Mouse (Mus musculus) embryo, embryonic 9.5 days (tissue): ENCODE data around the gene Dnah7c.
"Not testable (repeated sequence)": the region's sequence is repeated elsewhere in the genome, so short reads cannot be mapped to it uniquely, and the experiment has no call there.

Source experiments
- DNase-seq: peaks from one replicate; pipeline ENCODE4 v3.0.0-alpha.2; 2017; ENCODE audit errors: extremely low spot score

The Dnah7c gene

DNA sequence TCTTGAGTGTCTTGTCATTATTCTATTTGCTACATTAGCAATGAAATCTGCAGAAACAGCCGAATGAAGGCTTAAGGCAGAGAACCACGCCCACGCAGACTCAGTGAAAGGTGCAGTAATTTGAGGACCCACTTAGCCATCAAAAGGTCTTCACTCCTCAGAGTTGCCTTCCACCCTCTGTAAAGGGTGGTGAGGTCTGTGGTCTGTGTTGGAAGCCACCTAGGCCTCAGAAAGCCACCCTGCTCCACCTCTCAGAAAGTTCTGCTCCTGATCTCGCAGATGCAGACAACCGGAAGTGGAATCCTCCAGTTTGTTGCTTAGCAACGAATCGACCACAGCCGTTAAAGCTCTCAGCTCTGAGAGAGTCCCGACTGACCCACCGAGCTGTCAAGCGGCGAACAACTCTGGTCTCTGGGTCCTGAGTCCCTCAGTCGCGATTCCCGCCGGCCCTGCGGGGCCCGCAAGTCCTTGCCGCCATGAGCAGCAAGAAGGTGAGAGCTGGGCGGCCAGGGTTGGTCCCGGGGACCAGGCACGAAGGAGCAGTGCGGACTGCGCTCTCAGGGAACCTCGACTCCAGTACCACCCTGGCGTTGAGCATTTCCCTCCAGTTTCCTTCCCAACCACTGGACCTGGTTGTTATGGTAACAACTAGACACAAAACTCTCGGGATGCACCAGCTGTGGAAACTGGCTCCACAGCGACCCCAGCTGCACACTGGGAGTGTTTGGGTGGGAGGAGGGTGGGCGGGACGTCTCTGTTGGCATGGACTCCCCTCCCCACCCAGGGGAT, at the start of gene Dnah7c:
Gene Dnah7c, plus strand, starts transcription at position 456 of the 789 bp plus-strand sequence.
- peak; percentile 58 for DNase-seq

DNA sequence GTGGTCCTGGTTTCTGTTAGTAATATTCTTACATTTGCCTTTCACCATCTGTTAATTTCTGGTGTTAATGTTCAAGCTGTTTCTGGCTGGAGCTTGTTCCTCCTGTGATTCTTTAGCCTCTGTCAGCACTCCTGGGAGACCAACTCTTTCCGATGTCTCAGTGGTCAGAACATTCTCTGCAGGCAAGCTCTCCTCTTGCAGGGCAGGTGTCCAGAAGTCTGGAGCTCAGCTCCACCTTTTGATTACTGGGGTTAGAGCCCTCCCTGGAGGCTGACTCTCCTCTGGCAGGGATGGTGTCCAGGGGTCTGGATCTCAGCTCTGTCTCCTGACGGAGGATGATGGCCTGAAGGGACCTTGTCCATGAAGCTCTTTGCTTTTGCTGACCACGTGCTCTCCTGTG, 44.8 kb upstream of the Dnah7c start:
- not testable (repeated sequence) for DNase-seq

DNA sequence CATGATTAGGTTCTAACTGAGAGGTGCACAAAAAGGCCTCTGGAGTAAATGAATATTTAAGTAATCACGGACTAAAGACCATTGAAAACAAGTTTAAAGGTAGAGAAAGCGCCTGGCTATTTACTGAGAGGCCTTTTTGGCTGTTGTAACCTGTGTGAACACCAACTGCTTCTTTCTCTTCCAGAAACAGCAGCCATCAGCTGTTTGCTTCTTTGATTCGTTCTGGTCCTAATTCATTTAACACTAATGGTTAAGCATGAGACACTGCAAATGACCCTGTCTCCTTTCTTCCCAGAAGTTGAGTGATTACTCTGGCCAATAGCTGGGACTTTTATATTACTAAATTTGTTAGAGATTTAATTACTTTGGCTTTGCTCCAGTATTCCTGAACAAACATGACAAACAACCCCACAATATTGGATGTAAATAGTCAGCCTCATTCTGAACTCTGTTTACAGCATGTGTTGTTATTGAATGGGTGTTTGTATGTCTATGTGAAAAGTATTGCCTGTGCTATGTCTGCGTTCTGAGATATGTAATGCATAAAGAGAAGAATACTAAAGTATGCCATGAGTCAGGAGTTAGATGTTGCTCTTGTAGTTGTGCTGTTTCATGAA, 30.6 kb upstream of the Dnah7c start:
- DNase-seq, result not testable (repeated sequence)

DNA sequence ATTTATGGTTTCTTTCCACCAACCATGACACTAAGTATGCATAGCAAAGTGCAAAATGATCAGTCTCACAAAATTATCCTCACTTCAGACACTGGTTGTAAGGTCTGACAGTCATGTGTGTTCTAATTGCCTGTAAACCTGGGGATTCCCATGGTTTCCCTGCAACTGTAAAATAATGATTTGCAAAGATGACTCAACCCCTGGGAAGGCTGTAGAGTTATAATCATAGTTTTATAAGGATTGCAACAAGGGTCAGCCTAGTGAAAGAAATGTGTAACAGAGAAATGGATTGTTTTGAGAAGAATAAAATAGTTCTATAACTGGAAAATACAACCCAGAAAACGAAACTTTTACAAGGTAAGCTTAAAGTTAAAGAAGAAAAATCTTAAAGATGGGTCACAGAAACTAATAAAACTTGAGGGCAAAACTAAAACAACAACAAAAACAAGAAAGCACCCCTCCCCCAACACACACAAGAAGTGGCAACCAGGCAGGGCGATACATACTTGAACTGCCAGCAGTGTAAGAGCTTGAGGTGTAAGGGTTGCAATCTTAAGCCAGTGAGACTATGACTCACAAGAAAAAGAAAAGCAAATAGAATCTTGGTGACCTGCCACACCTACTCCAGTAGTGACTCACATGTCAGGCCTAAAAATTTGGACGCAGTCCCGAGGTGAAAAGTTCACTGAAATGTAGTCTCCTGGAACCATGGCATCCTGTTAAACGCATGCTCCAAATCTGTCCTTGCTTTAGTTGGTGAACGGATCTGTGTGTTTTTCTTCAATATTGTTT, 16.9 kb upstream of the Dnah7c start:
- no peak for DNase-seq

DNA sequence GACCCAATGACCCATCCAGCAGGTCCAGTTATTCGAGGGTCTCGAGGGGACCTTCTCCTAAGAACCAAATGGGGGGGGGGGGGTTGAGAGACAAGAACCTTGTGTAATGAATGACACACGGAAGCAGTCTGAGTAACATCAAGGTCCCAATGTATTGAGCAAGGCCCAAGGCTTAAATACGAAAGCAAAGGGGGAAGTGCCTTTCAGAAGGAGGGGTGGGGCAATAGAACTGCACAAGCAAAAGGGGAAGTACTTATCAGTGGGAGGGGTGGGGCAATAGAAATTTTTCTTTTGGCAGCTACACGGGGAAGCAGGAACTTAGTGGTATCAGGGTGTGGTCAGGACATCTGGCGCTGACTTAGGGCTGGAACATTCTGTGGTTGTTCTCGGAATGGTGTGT, 10.6 kb upstream of the Dnah7c start:
- not testable (repeated sequence) for DNase-seq

DNA sequence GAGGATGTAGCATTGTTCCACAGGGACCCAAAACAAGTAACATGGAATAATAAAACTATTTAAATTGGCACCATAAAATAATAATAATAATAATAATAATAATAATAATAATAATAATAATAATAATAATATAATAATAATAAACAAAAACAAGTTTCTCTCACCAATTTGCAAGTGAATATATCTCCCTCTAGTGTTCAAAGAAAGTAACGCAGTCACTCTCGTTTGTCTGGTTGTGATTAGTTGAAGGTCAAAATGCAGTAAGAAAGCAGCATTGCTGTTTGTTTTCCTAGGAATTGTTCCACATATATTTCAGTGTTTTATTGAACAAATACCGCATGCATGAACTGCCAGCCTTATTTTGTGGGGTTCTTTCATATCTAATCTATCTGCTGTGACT, 8.4 kb upstream of the Dnah7c start:
- DNase-seq, result peak; percentile 38

DNA sequence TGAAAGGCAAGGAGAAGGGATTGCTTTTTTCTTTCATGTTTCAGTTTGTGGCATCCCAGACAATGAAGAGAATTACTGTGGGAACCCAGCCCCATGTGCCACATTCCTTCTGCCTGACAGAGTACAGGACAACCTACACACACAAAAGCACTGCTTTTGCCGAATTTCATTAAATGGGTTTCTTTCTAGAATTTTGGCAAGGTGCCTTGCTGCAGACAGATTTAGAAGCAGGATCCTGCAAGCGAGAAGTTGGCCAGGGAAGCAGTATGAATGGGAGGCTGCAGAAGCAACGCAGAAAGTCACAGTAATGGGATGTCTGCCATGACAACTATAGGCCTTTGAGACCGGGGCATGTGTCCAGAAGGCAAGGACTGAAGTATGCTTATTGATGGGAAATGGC, 6.4 kb upstream of the Dnah7c start:
- not testable (repeated sequence) for DNase-seq

DNA sequence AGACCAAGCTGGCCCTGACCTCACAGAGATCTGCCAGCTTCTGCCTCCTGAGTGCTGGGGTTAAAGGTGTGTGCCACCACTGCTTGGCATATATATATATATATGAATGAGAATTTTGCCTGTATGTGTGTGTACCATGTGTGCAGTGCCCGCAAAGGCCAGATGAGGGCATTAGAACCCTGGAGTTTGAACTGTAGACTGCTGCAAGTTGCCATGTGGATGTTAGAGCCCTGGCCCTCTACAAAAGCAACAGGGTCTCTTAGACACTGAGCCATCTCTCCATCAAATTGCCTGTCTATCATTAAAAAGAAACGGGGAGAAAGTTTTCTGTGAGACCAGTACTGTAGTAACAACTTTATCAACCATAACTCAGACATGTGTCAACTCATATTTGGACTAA, 3.0 kb downstream of the Dnah7c start:
- no peak for DNase-seq

DNA sequence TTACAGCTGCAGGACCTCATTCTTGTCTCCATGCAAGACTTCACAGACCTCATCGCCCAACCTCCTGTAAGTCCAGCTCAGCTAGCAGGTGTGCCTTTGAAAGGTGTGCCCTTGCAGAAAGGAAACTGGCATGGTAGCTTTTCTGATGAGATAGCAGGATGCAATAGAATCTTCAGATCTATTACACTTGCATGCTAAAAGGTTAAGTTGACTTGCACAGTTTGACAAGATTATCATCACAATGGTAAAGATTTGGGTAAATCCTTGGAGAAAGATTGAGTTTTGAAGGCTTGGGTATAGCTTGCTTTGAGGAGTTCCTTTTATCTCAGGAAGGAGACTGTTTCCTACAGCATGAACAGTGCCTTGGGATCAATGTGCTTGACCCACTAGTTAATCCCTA, 89.3 kb downstream of the Dnah7c start:
- not testable (repeated sequence) for DNase-seq

DNA sequence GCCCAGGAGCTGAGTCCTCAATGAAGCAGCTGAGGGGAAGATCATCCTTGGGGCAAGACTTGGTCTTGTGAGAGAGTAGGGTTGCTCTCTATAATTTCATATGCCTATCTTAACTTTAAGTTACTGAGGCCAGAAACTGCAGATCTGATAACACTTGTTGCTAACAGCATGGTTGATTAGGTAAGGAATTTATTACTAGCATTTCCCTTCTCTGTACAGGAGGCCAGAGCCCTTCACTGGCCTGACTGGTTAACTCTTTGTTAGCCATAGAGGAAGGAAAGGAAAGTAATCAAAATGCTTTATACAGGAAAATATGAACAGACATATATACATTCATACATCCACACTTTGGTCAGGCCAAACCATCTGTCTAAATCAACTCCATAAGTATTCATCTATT, 95.6 kb downstream of the Dnah7c start:
- no peak for DNase-seq

DNA sequence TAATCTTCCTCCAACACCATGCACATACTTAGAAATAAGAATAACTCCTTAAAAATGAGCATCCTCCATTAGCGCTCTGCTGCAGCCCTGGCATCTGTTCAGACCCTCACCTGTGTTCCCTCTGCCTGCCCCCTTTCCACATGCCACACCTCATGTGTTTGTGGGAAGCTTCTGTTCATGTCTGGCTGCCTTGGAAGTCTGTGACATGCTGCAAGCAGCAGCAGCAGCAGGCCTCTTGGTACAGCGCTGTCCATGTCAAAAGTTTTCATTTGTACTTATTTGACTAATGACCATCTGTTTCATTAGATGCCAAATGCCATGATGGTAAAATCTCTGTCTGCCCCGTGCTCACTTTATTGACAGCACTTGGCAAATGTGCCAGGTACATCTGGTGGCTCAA, 101.1 kb downstream of the Dnah7c start:
- DNase-seq, result not testable (repeated sequence)

DNA sequence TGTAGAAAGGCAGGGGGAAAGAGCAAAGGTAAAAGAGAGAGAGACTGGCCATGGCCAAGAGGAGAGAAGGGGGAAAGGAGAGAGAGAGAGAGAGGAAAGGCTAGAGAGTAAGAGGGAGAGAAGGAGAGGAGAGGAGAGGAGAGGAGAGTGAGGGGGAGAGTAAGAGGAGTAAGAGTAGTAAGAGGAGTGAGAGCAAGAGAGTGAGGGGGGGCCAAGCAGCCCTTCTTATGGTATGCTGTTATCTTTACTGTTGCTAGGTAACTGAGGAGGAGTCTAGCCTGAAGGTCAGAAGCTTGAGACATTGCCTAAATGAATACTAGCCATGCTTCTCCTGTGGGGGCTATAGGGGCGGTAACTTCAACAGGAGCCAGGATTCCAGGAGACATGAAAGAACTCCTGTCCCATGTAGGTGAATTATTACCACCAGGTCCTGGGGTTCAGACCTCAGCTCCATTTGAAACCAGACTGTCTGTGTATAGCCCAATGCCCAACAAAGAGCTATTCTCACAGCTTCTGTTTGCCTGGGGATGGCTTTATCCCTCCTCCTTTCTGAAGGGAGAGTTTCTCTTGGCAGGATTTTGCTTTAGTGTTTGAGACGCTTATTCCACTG, 119.5 kb downstream of the Dnah7c start:
- DNase-seq, result peak; percentile 8

DNA sequence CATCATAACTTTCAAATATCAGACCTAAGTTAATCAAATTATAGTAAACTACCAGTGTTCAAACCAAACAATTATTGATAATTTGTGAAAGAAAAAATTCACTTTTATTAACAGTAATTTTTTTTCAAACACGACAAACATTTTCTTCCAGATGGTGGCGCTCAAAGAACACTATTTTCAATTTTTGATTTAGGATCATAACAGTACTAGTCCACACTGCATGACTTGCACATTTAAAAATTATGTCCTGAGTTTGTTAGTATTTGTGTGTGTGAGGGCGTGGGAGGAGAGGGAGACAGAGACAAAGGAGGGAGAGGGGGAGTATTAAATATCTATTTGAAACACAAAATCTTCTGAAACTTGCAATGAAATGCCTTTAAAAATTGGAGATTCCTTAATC, 155.0 kb downstream of the Dnah7c start:
- no peak for DNase-seq

DNA sequence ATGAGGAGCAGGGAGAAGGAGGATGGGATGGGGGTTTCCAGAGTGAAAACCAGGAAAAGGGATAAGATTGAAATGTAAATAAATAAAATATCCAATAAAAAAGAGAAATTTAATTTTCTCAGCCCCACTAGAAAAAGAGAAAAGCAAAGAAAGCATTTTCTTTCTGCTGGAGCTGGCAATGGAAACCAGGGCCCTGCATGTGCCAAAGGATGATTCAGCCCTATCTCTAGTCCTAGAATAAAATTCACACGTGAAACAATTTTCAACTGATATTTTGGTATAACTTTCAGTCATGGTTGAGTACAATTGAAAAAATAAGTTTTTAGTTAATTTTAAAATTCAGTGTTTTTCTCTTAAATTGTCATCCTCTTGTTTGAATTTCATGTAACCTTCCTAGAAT, 168.4 kb downstream of the Dnah7c start:
- DNase-seq, result not testable (repeated sequence)

DNA sequence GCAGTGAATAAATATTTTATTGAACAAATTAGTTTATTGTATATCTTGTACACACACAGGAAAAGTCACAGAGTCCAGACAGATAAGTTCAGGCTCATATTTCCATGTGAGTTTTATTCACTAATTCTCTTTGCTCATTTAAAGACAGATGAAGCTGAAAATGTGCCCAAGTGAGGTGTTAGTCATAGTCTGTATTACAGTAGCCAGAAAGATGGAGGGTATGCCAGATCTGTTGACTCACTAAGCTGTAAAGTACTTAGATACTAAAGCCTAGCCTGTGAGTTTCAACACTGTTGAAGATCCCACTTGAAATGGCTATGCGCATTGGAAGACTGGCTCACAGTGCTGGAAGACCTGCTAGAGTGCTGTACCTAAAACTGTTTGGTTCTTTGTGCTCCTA, 171.0 kb downstream of the Dnah7c start:
- not testable (repeated sequence) for DNase-seq

DNA sequence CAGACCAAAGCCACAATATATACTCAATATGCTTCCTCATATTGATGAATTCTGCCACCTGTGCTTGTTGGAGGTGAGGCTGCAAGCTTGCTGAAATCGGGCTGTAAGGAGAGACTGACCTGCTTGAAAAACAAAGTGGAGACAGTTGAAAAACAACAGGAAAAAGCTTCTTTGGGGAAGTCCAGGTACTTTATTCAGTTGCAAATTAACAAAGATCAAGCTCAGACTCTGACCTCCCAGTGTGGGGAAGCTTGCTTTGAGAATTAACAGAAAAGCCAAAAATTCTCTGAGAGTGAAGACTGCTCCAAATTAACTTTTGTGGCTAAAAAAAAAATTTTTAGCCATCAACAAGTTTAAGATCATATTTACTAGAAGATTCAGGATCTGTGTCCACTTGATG, 194.9 kb downstream of the Dnah7c start:
- DNase-seq, result no peak

DNA sequence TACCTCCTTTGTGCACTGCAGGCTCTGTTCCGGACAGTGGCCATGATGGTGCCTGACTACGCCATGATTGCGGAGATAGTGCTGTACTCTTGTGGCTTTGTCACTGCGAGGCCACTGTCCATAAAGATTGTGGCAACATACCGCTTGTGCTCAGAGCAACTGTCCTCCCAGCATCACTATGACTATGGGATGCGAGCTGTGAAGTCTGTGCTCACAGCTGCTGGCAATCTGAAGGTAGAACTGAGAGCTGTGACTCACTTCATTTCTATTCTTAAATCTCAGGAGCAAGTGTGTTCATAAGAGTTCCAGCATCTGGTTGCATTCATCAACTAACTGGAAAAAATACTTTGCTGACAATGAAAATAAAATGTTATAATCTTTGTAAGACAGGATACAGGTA, 200.5 kb downstream of the Dnah7c start:
- not testable (repeated sequence) for DNase-seq

DNA sequence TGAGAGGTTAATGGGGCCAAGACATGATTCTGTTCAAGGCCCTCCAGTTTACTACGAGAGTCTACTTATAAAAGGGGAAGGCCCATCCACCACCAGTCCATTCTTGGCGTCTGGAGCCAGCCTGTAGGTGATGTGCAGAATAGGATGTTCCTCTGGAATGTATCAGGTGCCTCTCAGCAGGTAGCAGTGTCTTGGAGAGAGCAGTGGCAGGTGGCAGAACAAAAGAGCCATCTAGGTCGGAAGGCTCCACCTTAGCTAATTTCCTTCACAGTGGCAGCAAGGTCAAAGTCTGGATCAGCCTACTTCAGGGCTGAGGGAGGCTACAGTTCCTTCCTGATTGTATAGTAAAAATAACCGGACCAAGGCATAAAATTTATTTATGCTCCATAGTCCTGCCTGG, 224.4 kb downstream of the Dnah7c start:
- DNase-seq, result not testable (repeated sequence)

DNA sequence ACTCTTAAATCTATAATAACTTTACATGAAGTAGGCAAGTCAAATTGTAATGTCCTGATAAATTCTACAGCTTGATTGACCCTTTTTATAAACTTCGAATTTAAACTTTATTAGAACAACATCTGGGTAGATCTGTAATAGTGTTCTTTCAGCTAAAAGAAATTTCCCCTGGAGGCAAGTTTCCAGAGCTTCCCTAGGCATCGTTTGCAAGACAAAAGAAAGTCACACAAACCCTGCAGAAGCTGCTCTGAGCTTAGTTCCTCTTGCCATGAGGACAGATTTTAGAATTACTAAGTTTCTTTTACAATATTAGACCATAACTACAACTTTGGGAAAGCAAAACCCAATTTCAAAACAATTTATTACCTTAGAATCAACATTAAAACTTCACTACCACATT, 227.3 kb downstream of the Dnah7c start:
- DNase-seq, result not testable (repeated sequence)

DNA sequence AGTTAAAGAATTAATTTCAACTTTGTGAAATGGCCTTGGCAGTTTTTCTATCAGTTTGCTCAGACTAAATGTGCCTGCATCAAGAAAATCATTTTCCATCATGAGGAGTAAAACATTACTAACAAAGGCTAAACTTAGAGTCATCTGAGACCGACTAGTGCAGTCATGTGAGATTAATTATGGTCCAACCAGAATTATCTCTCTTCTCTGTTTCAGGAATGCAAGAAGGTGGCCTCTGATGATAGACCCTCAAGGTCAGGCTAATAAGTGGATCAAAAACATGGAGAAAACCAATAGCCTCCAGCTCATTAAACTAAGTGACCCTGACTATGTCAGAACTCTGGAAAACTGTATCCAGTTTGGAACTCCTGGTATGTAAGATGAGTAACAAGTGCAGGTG, 299.4 kb downstream of the Dnah7c start:
- not testable (repeated sequence) for DNase-seq

DNA sequence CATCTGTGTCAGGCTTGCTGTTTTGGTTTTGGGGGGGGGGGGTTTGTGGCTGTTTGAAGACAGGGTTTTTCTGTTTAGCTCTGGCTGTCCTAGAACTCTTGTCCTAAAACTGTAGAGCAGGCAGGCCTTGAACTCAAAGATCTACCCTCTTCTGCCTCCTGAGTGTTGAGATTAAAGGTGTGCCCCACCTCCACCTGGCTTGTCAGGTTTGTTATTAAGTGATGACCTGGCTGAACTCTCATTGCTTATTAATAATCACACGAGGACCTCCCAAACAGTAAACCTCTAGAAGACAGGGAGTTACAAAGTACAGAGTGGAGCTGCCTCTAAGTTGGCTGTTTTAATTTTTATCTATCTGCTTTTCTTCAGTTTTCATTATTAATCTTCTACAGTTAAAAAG, 299.9 kb downstream of the Dnah7c start:
- no peak for DNase-seq

DNA sequence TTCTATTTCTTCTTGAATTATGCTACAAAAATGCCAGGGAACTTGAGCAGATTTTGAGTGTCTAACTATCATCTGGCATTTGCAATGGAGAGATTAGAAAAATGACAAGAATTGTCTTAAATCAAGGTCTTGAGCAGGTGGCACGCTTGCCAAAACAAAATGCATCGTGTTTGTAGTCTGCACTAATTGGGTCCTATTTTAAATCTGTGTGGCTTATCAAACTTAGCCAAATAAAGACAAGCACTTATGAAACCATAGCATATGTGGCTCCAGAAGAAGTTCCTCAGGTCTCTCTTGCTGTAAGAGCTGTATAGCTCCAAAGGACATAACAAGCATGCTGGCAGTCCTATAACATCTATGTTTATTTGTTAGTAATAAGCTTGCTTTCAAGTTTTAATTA, 300.3 kb downstream of the Dnah7c start:
- not testable (repeated sequence) for DNase-seq
